Mouse (Mus musculus) kidney, postnatal 10 days (tissue): ENCODE results near the gene A1cf.

Source experiments
- DNase-seq: peaks from one replicate; pipeline ENCODE4 v3.0.0; 2021; ENCODE audit warnings: mixed read lengths

A1cf gene

GRCm38 (mm10) chr19:31954267-31954666, 85.7 kb downstream of the A1cf start:
- DNase-seq = no peak

GRCm38 (mm10) chr19:31954696-31955095, 86.1 kb downstream of the A1cf start:
- DNase-seq = no peak

DNA sequence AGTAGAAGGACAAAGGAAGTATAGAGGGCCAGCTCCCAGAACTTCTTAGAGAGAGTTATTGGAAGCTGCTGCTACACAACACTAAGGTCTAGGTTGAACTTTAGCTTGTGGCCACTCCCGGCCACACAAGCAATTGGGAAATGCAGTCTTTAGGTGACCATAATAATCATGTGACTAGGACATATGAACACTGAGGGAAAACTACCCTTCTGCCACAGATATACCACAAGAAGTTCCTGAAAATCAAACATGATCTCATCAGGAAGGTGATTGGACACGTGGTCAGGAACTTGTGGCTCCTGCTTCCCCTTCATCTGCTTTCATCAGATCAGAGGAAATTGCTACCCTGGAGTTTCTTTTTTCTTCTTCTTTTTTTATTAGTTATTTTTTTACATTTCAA, 87.8 kb downstream of the A1cf start:
- DNase-seq = no peak

DNA sequence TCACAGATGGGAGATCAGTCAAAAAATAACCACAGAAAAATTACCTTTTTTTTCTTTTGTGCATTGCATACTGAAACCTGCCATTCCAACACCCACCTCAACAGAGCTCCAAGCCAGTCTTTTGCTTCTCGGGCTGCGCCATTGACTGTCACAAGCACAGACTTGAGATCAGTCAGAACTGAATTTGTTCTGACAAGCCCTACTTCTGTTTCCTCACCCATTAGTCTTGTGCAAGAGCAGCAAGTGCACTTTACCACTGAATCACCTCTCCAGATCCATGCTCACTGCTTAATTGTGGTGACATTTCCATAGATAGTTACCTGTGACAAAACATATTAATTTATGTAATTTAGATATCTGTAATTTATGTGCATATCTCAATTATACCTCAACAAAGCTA, 91.9 kb downstream of the A1cf start:
- no peak for DNase-seq

GRCm38 (mm10) chr19:31963147-31963546, 94.6 kb downstream of the A1cf start:
- DNase-seq = no peak

DNA sequence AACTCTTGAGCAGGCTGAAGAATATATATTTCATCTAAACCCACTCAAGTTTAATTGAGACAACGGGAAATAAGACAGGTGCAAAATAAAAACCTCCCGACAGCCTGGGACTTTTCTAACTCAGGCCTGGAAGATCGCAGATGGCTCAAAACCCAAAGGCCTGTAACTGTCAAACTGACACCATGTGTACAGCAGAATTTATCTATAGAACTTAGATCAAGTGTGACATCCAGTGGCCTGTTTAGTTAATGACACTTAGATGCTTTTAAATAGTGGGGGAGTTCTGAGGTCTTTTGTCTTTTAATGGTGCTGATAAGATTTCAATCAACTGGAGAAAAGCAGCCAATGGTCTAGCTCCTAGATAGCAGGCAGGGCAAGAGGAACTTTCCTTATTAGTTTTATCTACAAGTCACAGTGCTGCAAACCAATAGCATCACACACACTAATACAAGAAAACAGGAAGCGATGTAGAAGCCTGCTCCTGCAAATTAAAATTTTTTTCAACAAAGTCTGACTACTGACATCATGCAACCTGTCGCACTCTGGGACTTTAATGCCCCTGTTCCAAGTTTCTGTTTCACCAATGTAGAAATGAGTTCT, 99.5 kb downstream of the A1cf start:
- no peak for DNase-seq

DNA sequence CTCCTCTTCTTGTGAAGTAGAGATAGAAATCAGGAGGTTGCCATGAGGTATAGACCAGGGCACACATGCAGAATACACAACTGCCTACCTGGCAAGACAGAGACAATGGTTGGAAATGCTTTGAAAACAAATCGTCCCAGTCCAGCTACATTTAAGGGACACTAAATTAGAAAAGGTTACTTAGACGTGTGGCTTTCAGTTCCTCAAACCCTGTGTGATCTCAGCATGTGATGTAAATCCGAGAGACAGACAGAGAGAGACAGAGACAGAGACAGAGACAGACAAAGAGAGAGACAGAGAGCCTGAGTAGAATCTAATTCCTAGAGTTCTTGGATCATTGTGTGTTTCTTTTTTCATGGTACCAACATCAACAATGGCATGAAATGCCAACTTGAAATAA, 102.8 kb downstream of the A1cf start:
- DNase-seq = no peak

DNA sequence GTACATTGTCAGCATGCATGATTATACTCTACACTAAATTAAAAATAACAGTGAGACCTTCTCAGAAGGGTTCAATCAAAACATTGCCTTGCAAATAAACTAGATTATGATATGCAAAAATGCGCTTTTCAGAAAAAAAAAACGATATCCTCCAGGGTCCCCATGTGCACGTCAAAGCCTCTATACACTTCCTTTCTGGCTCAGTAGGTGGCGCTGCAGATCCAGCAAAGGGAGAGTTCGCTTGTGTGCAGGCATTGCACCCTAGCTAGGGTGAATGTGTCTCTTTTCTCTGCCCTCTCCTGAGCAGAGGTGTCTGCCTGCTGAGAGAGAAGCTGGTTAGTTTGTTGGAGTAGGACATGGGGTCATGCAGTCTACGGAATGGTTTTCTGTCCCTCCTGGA, 103.4 kb downstream of the A1cf start:
- DNase-seq = peak; percentile 91

DNA sequence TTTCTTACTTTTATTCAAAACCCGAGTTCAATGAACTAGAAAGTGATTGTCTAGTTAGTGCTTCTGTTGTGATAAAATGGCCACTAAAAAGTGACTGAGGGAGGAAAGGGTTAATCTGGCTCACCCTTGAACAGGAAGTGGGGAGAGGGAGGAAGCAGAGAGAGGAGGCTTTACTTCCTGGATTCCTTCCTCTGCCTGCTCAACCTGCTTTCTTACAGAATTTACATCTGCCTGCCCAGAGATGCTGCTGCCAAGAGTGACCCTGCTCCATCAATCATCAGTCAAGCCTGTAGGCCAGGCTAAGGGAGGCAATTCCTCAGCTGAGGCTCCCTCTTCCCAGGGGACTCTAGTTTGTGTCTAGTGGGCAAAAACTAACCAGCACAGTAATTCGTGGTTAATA, 107.3 kb downstream of the A1cf start:
- DNase-seq = peak; percentile 33

DNA sequence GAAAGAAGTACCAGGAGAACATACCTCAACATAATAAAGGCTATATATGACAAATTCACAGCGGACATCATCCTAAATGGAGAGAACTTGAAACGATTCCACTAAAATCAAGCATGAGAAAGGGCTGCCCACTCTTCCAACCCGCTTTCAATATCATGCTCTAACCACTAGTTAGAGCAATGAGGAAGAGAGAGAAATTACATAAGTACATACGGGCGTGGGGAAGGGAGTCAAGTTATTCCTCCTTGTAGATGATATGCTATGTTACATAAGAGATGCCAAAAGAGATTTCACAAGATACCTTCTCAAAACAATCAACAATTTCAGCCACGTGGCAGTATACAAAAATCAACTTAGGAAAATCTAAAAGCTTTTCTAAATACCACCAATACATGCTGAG, 122.5 kb downstream of the A1cf start:
- no peak for DNase-seq

GRCm38 (mm10) chr19:31996916-31997315, 128.4 kb downstream of the A1cf start:
- DNase-seq = no peak
